Mouse (Mus musculus): ENCODE results near the gene Ppfibp1. TPM values are rescaled to one million over a fixed set of nuclear protein-coding genes. Genes with fewer than 3 reads are reported as not detected.

The Ppfibp1 gene
- polyA plus RNA-seq, 2 experiments, result 46.3 to 59.7 TPM

DNA sequence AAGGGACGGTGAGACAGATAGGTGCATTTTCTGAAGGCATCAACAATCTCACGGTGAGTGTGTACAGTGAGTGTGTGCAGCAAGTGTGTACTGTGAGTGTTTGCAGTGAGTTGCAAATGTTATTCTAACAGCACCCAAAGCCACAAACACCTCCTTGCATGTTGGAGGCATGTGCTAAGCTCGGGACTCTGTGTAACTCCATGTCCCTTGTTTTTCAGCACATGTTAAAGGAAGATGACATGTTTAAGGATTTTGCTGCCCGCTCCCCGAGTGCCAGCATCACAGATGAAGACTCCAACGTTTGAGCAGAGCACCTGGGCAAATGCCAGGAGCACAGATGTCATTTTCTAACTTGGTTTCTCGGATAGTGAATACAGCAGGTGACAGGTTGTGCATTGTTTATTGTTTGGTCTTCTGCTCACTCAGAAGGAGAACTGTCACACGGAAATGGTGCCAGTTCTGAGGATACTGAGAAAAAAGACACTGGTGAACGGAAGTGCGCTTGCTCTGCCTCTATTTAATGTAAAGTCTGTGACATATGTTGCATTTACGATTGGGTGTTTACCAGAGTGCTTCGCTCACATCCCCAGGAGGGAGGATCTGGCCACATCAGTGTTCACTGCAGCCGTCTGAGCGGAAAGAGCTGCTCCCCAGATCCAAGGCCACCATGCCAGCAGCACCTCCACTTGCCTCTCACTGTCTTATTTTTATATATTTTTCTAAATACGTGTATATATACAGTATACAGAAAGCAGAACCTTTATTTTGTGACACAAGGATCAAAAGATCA is 142.0 kb downstream of the Ppfibp1 start:
- H3K9ac ChIP-seq (ENCODE audit: low read depth, low read length, severe bottlenecking), result no peak overlapping the region
- no peaks in the 10 kb centered on the region for H3K4me1 ChIP-seq (ENCODE audit: control insufficient read depth, insufficient read depth, low read length)
- H3K4me3 ChIP-seq (replicated peaks; ENCODE audit: low read length), result no peak overlapping the region
- no peak overlapping the region for H3K27ac ChIP-seq (replicated peaks; ENCODE audit: low read depth, low read length)
- H3K4me2 ChIP-seq (replicated peaks; ENCODE audit: low read depth, low read length, severe bottlenecking), result no peak overlapping the region
- DNase-seq (ENCODE audit: low spot score), result no peak
- no peak for ATAC-seq (ENCODE audit: low FRiP score, low read depth)
- WGBS, result 83% methylated on average over 15 of the region's 15 CpGs
- TF ChIP-seq POLR2A (IDR thresholded peaks at IDR 0.05; ENCODE audit: borderline replicate concordance, extremely low read depth, insufficient read depth, insufficient read length), result no peak
- H3K9me3 ChIP-seq (ENCODE audit: control insufficient read depth, low read length), result no peaks in the 10 kb centered on the region
- peaks cover 64% of the 10 kb centered on the region for H3K36me3 ChIP-seq (ENCODE audit: control insufficient read depth, insufficient read depth, low read length)
- H3K27me3 ChIP-seq (ENCODE audit: control insufficient read depth, insufficient read depth, low read length), result no peaks in the 10 kb centered on the region

DNA sequence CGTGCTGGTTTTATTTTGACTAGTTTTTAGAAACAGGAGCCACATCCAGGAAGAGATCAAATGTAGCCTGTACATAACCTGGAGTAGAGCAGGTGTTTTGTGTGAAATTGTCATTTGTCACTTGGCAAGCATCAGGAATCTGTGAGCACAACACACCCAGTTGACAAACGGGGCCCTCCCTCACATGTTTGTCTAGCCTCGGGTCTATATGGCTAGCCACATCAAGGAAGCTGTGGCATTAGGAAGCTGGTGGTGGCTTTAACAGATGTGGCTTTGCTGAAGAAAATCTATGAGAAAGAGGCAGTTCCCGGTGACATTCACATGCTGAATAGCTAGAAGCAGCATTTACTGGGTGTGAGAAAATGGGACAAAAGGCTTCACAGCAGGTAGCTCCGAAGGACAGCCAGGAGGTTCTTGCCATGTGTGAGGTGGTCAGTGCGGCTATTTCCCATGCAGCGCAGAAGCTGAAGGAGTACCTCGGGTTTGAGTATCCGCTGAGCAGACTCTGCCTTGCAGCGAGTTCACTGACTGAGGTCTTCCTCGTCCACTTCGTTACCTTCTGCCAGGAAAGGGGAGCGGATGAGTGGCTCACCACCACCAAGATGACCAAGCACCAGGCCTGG is 144.1 kb downstream of the Ppfibp1 start, which contains the start of gene Rep15:
Gene Rep15 (plus strand): TSS at position 282 of the 623 bp plus-strand sequence.
- H3K36me3 ChIP-seq (ENCODE audit: control insufficient read depth, insufficient read depth, low read length), result peaks cover 44% of the 10 kb centered on the region
- H3K27me3 ChIP-seq (ENCODE audit: control insufficient read depth, insufficient read depth, low read length), result no peaks in the 10 kb centered on the region
- DNase-seq (ENCODE audit: low spot score) (no peak), ATAC-seq (ENCODE audit: low FRiP score, low read depth) (no peak)
- H3K4me2 ChIP-seq (replicated peaks; ENCODE audit: low read depth, low read length, severe bottlenecking), result no peak within 1 kb of the TSS
- no peak within 1 kb of the TSS for H3K4me3 ChIP-seq (replicated peaks; ENCODE audit: low read length)
- H3K9ac ChIP-seq (ENCODE audit: low read depth, low read length, severe bottlenecking), result no peak within 1 kb of the TSS
- no peak for TF ChIP-seq POLR2A (IDR thresholded peaks at IDR 0.05; ENCODE audit: borderline replicate concordance, extremely low read depth, insufficient read depth, insufficient read length)
- H3K4me1 ChIP-seq (ENCODE audit: control insufficient read depth, insufficient read depth, low read length), result no peaks in the 10 kb centered on the region
- WGBS, result 48% methylated on average over 13 of the region's 13 CpGs
- H3K27ac ChIP-seq (replicated peaks; ENCODE audit: low read depth, low read length), result no peak within 1 kb of the TSS
- no peaks in the 10 kb centered on the region for H3K9me3 ChIP-seq (ENCODE audit: control insufficient read depth, low read length)

DNA sequence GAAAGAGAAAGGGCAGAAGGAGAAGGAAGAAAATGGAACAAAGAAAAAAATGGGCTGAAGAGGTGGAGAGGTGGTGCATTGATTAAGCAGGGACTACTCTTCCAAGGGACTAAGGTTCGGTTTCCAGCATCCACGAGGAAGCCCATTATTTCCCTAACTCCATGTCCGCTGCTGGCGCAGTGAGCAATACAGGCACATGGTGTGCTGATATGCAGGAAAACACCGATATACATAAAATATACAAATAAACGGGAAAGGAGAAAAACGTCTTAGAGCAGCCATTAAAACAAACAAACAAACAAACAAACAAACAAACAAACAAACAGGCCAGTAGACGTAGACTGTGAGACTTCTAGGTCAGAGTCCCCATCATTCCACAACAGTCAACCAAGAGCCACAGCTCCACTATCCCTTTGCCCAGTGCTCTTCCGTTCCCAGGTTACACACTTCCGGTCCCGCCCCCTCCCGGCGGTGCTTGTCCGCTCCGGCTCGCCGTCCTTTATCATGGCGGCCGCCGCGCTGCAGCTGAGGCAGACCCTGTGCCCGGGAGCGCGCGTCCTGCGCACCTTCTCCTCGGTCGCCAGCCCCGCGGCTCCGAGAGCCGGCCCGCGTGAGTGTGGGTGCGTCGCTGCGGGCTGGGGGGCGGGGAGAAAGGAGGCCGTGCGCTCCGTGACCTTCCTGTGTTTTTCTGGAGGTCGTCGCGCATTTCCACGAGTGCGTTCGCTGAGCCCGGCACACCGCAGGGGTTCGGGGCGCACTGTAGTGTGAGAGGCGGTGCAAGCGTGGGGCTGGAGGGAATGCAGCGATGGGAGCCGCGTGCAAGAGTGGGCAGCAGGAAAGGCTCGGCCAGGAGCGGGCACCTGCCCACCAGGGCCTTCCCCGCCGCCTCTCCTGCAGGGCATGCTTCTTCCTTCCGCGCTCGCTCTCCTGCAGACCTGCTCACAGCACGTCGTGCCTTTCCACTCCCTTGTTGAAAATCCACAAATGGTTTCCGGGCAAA is 154.3 kb downstream of the Ppfibp1 start, which contains the start of gene Mrps35:
Gene Mrps35 (plus strand): TSS at position 474 of the 1,000 bp plus-strand sequence.
- H3K4me2 ChIP-seq (replicated peaks; ENCODE audit: low read depth, low read length, severe bottlenecking), result peak within 1 kb of the TSS; percentile 64
- H3K9me3 ChIP-seq (ENCODE audit: control insufficient read depth, low read length), result no peaks in the 10 kb centered on the region
- ATAC-seq (ENCODE audit: low FRiP score, low read depth) (peak; percentile 99), DNase-seq (ENCODE audit: low spot score) (peak; percentile 91)
- peaks cover 13% of the 10 kb centered on the region for H3K36me3 ChIP-seq (ENCODE audit: control insufficient read depth, insufficient read depth, low read length)
- H3K4me1 ChIP-seq (ENCODE audit: control insufficient read depth, insufficient read depth, low read length), result peaks cover 8% of the 10 kb centered on the region
- 0 out of 2 replicates have a peak, but pooled peaks have one; percentile 72 for TF ChIP-seq POLR2A (IDR thresholded peaks at IDR 0.05; ENCODE audit: borderline replicate concordance, extremely low read depth, insufficient read depth, insufficient read length)
- 3% methylated on average over 63 of the region's 66 CpGs for WGBS
- H3K27me3 ChIP-seq (ENCODE audit: control insufficient read depth, insufficient read depth, low read length), result no peaks in the 10 kb centered on the region
- peak within 1 kb of the TSS; percentile 79 for H3K27ac ChIP-seq (replicated peaks; ENCODE audit: low read depth, low read length)
- peak within 1 kb of the TSS; percentile 93 for H3K9ac ChIP-seq (ENCODE audit: low read depth, low read length, severe bottlenecking)
- H3K4me3 ChIP-seq (replicated peaks; ENCODE audit: low read length), result peak within 1 kb of the TSS; percentile 89

DNA sequence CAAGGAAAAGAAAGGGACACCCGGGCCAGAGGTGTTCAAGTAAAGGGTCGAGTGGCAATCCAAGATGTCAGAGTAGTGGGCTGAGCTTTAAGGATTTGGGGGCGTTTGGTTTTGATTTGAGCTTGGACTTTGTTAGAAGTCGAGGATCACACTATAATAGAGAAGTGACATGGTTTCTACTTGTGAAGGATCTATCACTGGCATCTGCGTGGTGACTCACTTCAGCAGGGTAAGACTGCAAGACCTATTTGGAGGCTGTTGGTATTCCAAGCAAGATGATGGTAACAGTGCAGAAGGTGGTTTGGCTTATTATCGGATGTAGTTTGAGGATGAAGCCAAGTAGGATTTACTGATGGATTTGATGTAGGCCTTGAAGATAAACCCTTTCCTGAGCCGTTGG is 155.3 kb downstream of the Ppfibp1 start:
- ATAC-seq (ENCODE audit: low FRiP score, low read depth), result no peak
- Histone ChIP-seq H3K36me3 (ENCODE audit: control insufficient read depth, insufficient read depth, low read length) (peaks cover 23% of the 10 kb centered on the region), H3K27ac (replicated peaks; ENCODE audit: low read depth, low read length) (no peak overlapping the region), H3K9ac (ENCODE audit: low read depth, low read length, severe bottlenecking) (peak overlapping the region; percentile 93; the same call in 1 of the 2 replicates), H3K4me1 (ENCODE audit: control insufficient read depth, insufficient read depth, low read length) (peaks cover 8% of the 10 kb centered on the region), H3K9me3 (ENCODE audit: control insufficient read depth, low read length) (no peaks in the 10 kb centered on the region), H3K4me3 (replicated peaks; ENCODE audit: low read length) (peak overlapping the region; percentile 89), H3K4me2 (replicated peaks; ENCODE audit: low read depth, low read length, severe bottlenecking) (peak overlapping the region; percentile 64), H3K27me3 (ENCODE audit: control insufficient read depth, insufficient read depth, low read length) (no peaks in the 10 kb centered on the region)
- no peak for TF ChIP-seq POLR2A (IDR thresholded peaks at IDR 0.05; ENCODE audit: borderline replicate concordance, extremely low read depth, insufficient read depth, insufficient read length)
- DNase-seq (ENCODE audit: low spot score), result no peak
- 48% methylated on average over 7 of the region's 7 CpGs for WGBS

All from limb, embryonic 14.5 days (tissue).